Mouse (Mus musculus): ENCODE results near the gene Rsph9. TPM values are rescaled to one million over a fixed set of nuclear protein-coding genes. Genes with fewer than 3 reads are reported as not detected.
A peak's percentile ranks its signal among the peaks of the same experiment; 100 is the strongest.

Gene Rsph9
- total RNA-seq, 1 experiment from 2014 or later, result not detected

DNA sequence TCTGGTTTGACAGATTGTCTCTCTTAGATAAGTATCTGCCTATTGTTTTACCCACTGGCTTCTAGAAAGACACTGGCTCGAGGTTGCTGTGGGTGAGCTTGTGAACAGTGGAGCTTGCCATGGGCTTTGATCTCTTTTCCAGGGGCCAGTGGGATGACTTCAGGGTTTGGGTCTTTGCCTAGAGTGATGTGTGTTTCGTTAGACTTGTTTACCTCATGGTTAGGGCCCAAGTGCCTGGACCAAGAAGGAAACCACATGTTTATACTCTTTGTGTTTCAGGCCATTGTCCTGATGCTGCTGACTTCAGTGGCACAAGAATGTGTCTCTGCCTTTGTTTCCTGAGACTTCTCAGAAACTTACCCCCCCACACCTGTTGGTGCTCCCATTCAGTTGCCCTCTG, 28.5 kb downstream of the Rsph9 start:
- no peak for ATAC-seq (replicated peaks; ENCODE audit: insufficient number of reproducible peaks, low FRiP score, low TSS enrichment, poor library complexity, severe bottlenecking)

DNA sequence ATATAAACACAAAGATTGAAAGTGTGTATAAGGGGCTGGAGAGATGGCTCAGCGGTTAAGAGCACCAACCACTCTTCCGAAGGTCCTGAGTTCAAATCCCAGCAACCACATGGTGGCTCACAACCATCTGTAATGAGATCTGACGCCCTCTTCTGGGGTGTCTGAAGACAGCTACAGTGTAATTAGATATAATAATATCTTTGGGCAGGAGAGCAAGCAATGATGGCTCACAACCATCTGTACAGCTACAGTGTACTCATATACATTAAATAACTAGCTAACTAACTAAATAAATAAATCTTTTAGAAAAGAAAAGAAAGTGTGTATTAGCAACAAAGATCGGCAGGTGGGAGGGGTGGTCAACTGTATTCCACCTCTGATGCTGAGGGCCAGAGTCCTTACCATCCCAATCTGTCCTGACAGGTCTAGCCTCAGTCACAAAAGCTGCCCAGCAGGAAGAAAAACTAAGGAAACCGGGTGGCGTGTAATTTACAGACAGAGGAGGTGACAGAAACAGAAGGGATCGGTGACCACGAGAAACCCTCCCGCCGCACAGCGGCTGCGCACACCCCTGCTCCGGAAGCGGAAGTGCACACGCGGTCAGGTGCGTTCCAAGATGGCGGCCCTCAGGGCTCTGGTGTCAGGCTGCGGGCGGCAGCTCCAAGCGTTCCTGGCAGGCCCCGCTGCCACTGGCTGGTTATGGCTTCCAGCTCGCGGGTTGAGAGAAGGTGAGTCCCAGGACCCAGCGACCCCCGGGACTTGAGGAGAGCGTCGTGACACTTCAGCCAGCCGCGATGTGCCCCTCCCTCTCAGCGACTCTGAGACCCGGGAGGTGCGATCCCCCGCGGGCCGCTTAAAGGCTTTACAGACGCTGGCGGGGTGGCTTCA, 33.4 kb downstream of the Rsph9 start, which contains the start of gene Mrps18a:
Gene Mrps18a, plus strand, starts transcription at position 585 of the 888 bp plus-strand sequence.
- ATAC-seq (replicated peaks; ENCODE audit: insufficient number of reproducible peaks, low FRiP score, low TSS enrichment, poor library complexity, severe bottlenecking), result peak; percentile 95

DNA sequence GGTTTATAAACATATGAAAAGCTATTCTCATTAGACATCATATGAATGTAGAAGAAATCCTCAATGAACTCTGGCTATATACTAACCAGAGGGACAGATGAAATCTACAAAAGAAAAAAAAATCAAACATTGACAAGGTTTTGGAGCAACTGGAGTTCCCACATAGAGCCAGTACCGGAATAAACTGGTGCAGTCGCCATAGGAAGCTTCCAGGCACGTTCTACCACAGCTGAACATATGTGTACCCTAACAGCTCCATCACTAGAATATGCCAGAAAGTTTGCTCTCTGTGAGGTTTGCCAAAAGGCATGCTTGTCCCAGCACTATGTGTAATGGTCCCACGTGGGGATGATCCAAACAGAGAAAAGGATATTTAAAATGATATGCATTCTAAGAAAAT, 35.7 kb downstream of the Rsph9 start:
- no peak for ATAC-seq (replicated peaks; ENCODE audit: insufficient number of reproducible peaks, low FRiP score, low TSS enrichment, poor library complexity, severe bottlenecking)

DNA sequence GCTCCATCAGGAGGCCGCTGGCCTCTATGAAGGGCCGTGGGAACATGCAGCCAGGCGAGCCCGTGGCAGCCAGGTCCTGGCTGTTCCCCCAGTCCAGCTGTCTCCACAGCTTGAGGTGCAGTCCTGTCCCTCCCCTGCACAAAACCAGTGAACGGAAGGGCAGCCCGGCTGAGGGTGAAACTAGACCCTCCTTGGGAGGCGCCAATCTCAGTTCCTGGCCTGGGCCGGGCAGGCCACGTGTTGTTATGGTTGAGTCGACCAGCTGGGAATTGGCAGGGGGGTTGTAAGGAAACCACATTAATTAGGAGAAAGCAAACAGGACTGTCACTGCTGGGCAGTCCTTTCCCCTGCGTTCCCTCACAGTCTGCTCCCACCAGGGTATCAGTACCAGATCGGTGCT, 39.5 kb downstream of the Rsph9 start:
- no peak for ATAC-seq (replicated peaks; ENCODE audit: insufficient number of reproducible peaks, low FRiP score, low TSS enrichment, poor library complexity, severe bottlenecking)

DNA sequence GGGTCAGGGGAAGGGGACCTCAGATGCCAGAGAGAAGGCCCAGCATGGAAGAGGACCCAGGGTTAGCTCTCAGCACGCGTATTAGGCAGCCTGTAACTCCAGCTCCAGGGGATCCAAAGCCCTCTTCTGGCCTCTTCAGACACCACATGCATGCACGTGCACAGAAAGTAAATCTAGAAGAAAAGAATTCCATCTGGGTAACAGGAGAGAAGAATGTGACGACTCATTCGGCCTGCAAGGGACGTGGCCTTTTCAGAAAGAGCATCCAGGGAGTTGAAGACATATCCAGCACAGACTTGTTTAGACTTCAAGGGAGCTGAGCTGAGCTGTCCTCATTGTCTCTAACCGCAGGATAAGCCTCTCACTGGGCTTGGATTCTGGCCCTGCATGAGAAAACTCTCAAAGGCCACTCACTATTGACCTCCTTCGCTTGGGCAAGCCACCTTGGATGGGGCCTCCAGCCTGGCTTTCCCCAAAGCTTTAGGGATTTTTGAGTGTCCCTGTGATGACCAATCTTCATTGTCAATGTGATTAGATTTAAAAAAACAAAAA, 41.3 kb downstream of the Rsph9 start:
- ATAC-seq (replicated peaks; ENCODE audit: insufficient number of reproducible peaks, low FRiP score, low TSS enrichment, poor library complexity, severe bottlenecking), result no peak

DNA sequence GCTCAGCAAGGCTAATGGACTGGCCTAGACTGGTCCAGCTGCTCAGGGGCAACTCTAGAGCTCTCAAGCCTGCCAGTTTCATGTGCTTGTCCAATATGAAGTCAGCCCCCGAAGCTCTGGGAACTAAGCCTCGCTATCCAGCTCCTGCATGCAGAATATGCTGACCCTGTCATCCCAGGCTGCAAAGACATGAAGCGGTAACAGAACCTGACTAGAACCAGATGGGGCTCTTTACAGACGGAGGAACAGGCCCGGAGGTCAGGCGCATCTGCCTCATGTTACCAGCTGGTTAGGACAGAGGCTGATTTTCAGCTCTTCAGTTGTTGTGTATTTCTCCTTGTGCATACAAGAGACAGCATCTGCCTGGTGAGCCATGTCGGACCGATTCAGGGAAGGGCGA, 42.1 kb downstream of the Rsph9 start:
- no peak for ATAC-seq (replicated peaks; ENCODE audit: insufficient number of reproducible peaks, low FRiP score, low TSS enrichment, poor library complexity, severe bottlenecking)

DNA sequence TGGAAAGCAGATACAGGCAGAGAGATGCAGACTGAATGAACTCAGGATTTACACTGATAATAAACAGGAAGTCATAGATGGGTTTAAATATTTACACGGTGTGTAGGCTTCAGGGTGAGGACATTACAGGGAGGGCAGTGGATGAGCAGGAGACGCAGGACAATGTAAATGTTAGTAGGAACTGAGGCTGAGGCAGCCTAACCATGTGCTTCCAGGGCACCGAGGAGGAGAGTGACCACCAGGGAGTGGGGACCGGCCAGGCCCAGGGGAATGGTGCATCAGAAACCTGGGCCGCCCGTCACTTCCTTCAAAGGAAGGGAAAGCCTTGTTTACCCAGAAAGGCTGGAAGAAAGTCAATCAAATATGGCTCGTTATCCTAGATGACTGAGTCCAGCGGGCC, 45.5 kb downstream of the Rsph9 start:
- ATAC-seq (replicated peaks; ENCODE audit: insufficient number of reproducible peaks, low FRiP score, low TSS enrichment, poor library complexity, severe bottlenecking), result no peak

DNA sequence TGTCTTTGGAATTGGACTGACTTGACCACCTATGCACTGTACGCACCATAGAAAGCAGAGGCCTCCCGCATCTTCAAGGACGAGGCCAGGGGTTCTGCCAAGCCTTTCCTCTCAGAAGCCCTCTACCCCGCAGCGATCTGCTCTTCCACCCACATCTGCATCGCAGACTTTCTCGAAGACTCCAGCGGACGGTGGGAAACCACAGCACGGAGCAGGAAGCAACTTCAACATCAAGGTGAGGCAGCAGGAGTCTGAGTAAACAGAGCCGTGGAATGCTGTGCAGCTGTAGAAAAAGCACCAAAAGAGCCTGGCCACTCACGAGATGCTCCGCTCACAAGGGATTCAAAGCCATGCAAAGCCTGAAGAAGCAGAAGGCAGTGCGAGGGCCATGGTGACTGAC, 52.1 kb downstream of the Rsph9 start:
- no peak for ATAC-seq (replicated peaks; ENCODE audit: insufficient number of reproducible peaks, low FRiP score, low TSS enrichment, poor library complexity, severe bottlenecking)

DNA sequence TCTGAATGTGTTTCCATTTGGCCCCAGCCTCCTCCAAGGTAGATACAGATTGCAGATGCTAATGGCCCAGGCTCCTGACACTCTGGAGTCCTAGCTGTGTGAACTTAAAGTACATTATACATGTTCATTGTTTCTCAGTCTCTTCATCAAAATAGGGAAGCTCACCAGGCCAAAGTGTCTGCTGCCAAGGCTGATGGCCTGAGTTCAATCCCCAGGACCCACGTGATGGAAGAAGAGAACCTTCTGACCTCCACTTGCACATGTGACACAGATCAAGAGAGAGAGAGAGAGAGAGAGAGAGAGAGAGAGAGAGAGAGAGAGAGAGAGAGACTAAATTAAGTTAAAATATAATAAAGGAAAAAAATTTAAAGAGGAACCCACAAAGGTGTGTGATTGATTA, 52.7 kb downstream of the Rsph9 start:
- ATAC-seq (replicated peaks; ENCODE audit: insufficient number of reproducible peaks, low FRiP score, low TSS enrichment, poor library complexity, severe bottlenecking), result no peak

DNA sequence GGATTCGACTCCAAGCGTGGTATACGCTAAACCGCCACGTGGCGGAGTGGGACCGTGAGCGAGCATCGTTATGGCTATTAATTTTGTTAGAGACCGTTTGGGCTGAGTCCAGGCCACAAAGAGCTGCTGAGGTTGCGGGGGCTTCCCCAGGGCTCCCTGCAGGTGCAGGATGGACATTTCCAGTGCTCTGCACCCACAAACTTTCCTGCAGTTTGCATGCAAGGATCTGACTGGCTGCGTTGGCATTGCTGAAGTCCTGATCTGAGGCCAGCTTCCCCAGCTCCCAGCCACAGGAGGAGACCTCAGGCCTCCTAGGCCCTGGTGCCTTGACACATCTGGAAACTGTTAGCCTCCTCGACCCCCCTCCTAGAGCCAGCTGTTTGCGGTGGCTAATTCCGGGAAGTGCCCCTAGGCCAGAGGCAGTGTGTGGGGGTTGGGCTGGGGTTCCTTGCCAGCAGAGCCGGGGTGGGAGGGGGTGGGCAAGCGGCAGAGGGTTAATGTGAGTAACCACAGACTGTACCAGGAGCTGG, 57.6 kb downstream of the Rsph9 start:
- ATAC-seq (replicated peaks; ENCODE audit: insufficient number of reproducible peaks, low FRiP score, low TSS enrichment, poor library complexity, severe bottlenecking), result no peak

DNA sequence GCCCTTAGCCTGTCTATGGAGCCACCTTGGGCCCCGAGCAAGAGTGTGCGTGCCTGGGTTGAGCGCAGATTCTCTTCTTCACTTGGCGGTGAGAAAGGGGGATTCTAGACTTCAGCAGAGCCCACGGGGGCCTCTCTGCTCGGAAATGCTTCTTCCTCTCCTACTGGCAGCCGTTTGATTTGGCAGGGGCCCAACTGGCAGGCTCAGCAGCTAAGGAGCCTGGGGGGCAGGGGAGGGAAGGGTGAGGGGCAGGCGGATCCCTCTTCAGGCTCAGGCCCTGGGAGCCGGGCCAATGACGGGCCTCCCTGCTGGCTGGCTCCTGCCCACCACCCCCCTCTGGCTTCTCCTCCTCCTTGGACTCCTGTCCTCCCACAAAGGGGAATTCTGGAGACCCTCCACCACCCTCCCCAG, 59.9 kb downstream of the Rsph9 start:
- no peak for ATAC-seq (replicated peaks; ENCODE audit: insufficient number of reproducible peaks, low FRiP score, low TSS enrichment, poor library complexity, severe bottlenecking)

DNA sequence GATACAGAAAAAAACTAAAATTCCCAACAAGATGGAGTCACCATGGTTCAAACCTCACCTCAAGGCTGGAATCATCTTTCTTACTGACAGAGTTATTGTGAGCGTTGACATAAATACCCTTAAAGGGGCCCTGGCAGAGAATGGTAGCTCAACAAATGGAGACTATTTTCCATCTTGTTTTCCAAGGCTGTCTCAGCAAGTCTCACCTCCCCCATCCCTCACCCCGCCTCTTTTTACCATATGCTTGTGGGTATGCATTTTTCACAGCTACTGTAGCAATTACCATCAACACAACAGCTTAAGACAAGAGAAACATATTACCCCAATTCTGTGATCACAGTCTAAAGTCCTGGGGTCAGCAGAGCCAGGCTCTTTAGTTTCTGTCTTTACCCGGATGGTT, 60.6 kb downstream of the Rsph9 start:
- ATAC-seq (replicated peaks; ENCODE audit: insufficient number of reproducible peaks, low FRiP score, low TSS enrichment, poor library complexity, severe bottlenecking), result no peak

DNA sequence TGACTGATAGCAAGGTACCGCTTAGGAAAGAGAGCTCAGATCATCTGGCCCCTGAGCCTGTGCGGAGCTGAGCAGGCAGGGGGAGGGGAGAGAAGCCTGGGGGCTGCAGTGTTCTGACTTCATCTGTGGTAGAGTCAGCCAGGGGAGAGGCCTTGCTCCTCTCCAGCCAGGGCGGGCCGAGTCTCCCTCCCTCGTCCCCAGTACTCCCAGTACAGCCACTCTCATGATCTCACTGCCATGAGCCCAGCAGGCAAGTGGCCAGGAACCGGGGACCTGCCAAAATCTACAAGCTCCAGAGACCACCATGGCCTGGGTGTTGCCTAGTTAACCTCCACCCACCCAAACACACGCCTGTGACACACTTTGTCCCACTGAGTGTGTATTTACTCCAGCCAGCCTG, 62.4 kb downstream of the Rsph9 start:
- ATAC-seq (replicated peaks; ENCODE audit: insufficient number of reproducible peaks, low FRiP score, low TSS enrichment, poor library complexity, severe bottlenecking), result no peak

DNA sequence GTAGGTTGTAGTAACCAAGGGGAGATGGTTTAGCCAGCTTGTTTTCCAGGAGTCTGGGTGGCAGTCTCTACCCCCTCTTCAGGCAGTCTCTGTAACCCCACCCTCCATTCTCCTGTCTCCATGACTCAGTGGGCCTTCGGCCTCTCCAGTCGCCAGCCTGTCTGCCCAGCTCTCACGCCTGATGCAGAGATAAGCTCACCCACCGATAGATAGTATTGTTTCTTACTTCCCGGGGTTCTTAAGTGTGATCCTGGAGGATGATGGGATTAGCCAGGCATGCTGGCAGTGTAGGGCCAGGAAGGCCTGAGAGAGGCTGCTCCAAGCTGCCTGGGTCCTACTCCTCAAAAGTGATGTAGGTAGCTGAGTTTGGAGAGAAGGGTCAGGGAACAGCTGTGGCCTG, 63.0 kb downstream of the Rsph9 start:
- no peak for ATAC-seq (replicated peaks; ENCODE audit: insufficient number of reproducible peaks, low FRiP score, low TSS enrichment, poor library complexity, severe bottlenecking)

DNA sequence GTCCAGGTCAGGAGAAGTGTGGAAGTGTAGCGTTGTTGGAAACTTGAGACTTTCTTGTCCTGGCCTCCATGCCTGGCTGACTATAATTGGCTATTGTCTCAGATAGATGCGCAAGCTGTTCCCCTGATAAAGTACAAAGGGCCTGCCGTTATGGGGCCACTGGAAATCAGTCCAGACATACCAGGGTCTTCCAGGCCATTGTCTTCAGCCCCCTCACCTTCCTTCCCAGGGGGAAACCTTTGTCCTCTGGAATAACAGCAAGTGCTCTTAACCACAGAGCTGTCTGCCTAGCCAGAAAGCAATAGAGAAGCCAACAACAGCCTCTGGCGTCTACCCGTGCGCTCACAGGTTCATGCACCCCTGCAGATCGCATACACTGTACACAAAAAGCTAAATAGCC, 63.6 kb downstream of the Rsph9 start:
- ATAC-seq (replicated peaks; ENCODE audit: insufficient number of reproducible peaks, low FRiP score, low TSS enrichment, poor library complexity, severe bottlenecking), result no peak

DNA sequence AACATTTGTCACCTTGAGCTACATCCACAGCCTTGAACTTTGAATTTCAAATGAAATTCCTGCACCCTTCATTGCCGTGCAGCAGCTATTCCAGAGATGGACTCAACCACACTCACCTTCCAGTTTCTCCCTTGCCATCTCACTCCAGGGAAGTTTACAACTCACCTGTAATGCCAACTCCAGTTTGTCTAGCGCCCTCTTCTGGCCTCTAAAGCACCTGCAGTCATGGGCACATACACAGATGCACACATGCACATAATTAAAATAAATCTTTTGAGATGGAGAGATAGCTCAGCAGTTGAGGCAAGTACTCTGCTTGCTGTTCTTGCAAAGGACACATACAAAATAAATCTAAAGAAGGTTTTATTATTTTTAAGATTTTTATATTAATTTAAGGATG, 65.0 kb downstream of the Rsph9 start:
- no peak for ATAC-seq (replicated peaks; ENCODE audit: insufficient number of reproducible peaks, low FRiP score, low TSS enrichment, poor library complexity, severe bottlenecking)

DNA sequence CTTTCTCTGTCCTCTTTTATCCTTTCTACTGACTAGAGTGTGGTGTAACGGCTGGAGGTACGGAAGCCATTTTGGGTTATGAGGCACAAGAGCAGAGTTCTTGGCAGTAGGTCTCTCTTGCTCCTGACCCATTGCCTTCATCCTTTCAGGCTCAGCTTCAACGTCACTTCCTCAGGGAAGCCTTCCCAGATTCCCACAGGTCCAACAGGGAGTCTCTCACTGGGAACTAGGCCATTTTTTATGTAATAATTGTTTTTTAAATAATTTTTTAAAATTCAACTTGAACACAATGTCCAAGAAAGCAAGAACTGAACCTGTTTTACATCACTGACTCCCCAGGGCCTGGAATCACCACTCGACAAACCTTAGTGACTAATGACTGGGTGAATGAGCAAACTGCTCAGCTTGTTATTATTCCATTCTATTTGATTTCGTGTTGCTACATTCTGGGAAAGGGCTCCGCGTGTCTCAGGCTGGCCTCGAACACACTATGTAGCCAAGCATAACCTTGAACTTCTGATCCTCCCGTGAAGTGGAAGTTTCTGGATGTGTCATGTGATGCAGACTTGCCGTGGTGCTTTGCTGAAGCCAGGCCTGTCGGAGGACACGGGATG, 66.0 kb downstream of the Rsph9 start:
- no peak for ATAC-seq (replicated peaks; ENCODE audit: insufficient number of reproducible peaks, low FRiP score, low TSS enrichment, poor library complexity, severe bottlenecking)

DNA sequence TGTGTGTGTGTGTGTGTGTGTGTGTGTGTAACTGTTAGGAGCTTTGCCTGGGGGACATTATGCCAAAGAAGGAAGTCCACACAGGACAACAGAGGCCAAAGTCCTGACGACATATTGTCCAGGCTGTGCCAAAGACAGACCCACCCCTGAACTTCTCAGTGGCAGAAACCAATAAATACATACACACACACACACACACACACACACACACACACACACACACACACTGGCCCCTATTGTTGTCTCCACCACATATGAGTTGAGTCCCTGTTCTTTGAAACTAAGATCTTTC, 67.8 kb downstream of the Rsph9 start:
- no peak for ATAC-seq (replicated peaks; ENCODE audit: insufficient number of reproducible peaks, low FRiP score, low TSS enrichment, poor library complexity, severe bottlenecking)

DNA sequence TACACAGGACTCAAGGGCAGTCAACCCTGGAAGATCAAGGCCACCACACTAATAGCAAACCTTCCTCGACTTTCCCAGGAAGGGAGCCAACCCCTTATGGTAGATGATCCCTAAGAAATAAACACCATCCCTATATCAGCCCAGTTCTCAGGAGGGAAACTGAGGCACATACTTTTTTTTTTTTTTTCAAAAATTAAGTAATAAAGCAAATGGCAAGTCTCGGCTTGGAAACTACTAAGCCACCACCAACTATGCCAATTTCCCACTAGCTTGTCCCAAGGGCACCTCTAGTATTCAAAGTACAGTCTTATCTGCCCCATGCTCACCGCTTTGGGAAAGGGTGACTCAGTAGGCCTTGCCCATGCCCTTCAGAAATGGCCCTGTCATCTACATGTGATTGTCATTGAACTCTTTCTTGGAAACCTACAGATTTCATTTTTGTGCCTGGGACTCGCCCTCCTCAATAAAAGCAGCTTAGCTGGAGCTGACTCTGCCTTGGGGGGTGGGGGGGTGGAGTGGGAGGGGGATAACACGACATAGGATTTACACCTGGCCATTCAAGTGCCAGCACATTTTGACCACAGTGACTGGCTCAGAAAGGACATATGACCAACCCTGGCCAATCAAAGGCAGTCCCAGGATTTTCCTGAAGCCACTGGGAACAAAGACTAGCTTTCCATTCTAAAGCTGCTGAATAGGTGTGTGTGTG, 68.3 kb downstream of the Rsph9 start:
- no peak for ATAC-seq (replicated peaks; ENCODE audit: insufficient number of reproducible peaks, low FRiP score, low TSS enrichment, poor library complexity, severe bottlenecking)

Data from monocyte, adult 5-6 weeks (primary cell).